Mouse (Mus musculus) forebrain, embryonic 14.5 days (tissue): Measurements from ENCODE around the gene Cul4b. TPM values are rescaled to one million over a fixed set of nuclear protein-coding genes. Genes with fewer than 3 reads are reported as not detected.

Experiments used
- polyA plus RNA-seq: library from polyadenylated mRNA; unstranded; fragments of >200 nt; fragmentation: Nextera tagmentation; extraction: Ambion mirVana; gene quantifications from 2 replicates; pipeline ENCODE4 v1.2.1, GENCODE M21; 2014

Gene Cul4b
- polyA plus RNA-seq, 1 experiment from 2014 or later, result 24.1 TPM

Other genes with a start within 250 kb of the Cul4b start
- 65.7 and 68.6 TPM in 2 replicates for gene Lamp2, start 119.7 kb downstream of the Cul4b start, polyA plus RNA-seq
- 160 and 162 TPM in 2 replicates for gene Mcts1, start 24.4 kb upstream of the Cul4b start, polyA plus RNA-seq
- 28.5 and 29.9 TPM in 2 replicates for gene C1galt1c1, start 58.9 kb upstream of the Cul4b start, polyA plus RNA-seq
- gene 6030498E09Rik, start 196.5 kb upstream of the Cul4b start, polyA plus RNA-seq, result 0.25 TPM in 1 of 2 replicates, not detected in the other